Mouse (Mus musculus): Measurements from ENCODE around the gene 5330417C22Rik. TPM values are rescaled to one million over a fixed set of nuclear protein-coding genes. Genes with fewer than 3 reads are reported as not detected.

Gene 5330417C22Rik
- polyA plus RNA-seq, 1 experiment from 2014 or later, result 2.8 TPM

- Histone ChIP-seq H3K36me3 (ENCODE audit: control insufficient read depth, insufficient read depth, low read length) (no peaks in the 10 kb centered on the region), H3K4me3 (ENCODE audit: low read depth, low read length) (no peak overlapping the region), H3K9ac (ENCODE audit: low read length) (no peak overlapping the region), H3K27me3 (ENCODE audit: control insufficient read depth, insufficient read depth, low read length) (no peaks in the 10 kb centered on the region), H3K4me1 (replicated peaks; ENCODE audit: control insufficient read depth, insufficient read depth, low read length) (no peaks in the 10 kb centered on the region), H3K27ac (ENCODE audit: low read depth, low read length) (no peak overlapping the region), H3K4me2 (ENCODE audit: low read depth, low read length, severe bottlenecking) (no peak overlapping the region), H3K9me3 (ENCODE audit: control insufficient read depth, low read length) (no peaks in the 10 kb centered on the region)
- WGBS, result 80% methylated on average over 8 of the region's 8 CpGs
- no peak for ATAC-seq (replicated peaks; ENCODE audit: low FRiP score)
- DNase-seq (ENCODE audit: low spot score), result no peak
Measured at GRCm38 (mm10) chr3:108467760-108468159, 68.6 kb downstream of the 5330417C22Rik start.

GRCm38 (mm10) chr3:108466425-108466824 lies 69.9 kb downstream of the 5330417C22Rik start:
- H3K4me1 ChIP-seq (replicated peaks; ENCODE audit: control insufficient read depth, insufficient read depth, low read length), result no peaks in the 10 kb centered on the region
- H3K27ac ChIP-seq (ENCODE audit: low read depth, low read length), result no peak overlapping the region
- H3K36me3 ChIP-seq (ENCODE audit: control insufficient read depth, insufficient read depth, low read length), result no peaks in the 10 kb centered on the region
- H3K4me2 ChIP-seq (ENCODE audit: low read depth, low read length, severe bottlenecking), result no peak overlapping the region
- H3K27me3 ChIP-seq (ENCODE audit: control insufficient read depth, insufficient read depth, low read length), result no peaks in the 10 kb centered on the region
- no peak overlapping the region for H3K4me3 ChIP-seq (ENCODE audit: low read depth, low read length)
- 89% methylated on average over 6 of the region's 6 CpGs for WGBS
- ATAC-seq (replicated peaks; ENCODE audit: low FRiP score) (no peak), DNase-seq (ENCODE audit: low spot score) (no peak)
- no peak overlapping the region for H3K9ac ChIP-seq (ENCODE audit: low read length)
- no peaks in the 10 kb centered on the region for H3K9me3 ChIP-seq (ENCODE audit: control insufficient read depth, low read length)

GRCm38 (mm10) chr3:108458866-108459265 lies 77.5 kb downstream of the 5330417C22Rik start:
- H3K4me1 ChIP-seq (replicated peaks; ENCODE audit: control insufficient read depth, insufficient read depth, low read length), result no peaks in the 10 kb centered on the region
- no peak overlapping the region for H3K4me3 ChIP-seq (ENCODE audit: low read depth, low read length)
- no peak overlapping the region for H3K4me2 ChIP-seq (ENCODE audit: low read depth, low read length, severe bottlenecking)
- no peaks in the 10 kb centered on the region for H3K9me3 ChIP-seq (ENCODE audit: control insufficient read depth, low read length)
- H3K9ac ChIP-seq (ENCODE audit: low read length), result no peak overlapping the region
- DNase-seq (ENCODE audit: low spot score) (no peak), ATAC-seq (replicated peaks; ENCODE audit: low FRiP score) (no peak)
- no peaks in the 10 kb centered on the region for H3K36me3 ChIP-seq (ENCODE audit: control insufficient read depth, insufficient read depth, low read length)
- WGBS, result 49% methylated on average over 10 of the region's 10 CpGs
- no peaks in the 10 kb centered on the region for H3K27me3 ChIP-seq (ENCODE audit: control insufficient read depth, insufficient read depth, low read length)
- H3K27ac ChIP-seq (ENCODE audit: low read depth, low read length), result no peak overlapping the region

GRCm38 (mm10) chr3:108458380-108458779 lies 78.0 kb downstream of the 5330417C22Rik start:
- no peak overlapping the region for H3K4me3 ChIP-seq (ENCODE audit: low read depth, low read length)
- no peaks in the 10 kb centered on the region for H3K36me3 ChIP-seq (ENCODE audit: control insufficient read depth, insufficient read depth, low read length)
- DNase-seq (ENCODE audit: low spot score) (no peak), ATAC-seq (replicated peaks; ENCODE audit: low FRiP score) (no peak)
- no peak overlapping the region for H3K4me2 ChIP-seq (ENCODE audit: low read depth, low read length, severe bottlenecking)
- H3K9me3 ChIP-seq (ENCODE audit: control insufficient read depth, low read length), result no peaks in the 10 kb centered on the region
- H3K27ac ChIP-seq (ENCODE audit: low read depth, low read length), result no peak overlapping the region
- no peaks in the 10 kb centered on the region for H3K27me3 ChIP-seq (ENCODE audit: control insufficient read depth, insufficient read depth, low read length)
- H3K9ac ChIP-seq (ENCODE audit: low read length), result no peak overlapping the region
- 59% methylated on average over 14 of the region's 14 CpGs for WGBS
- no peaks in the 10 kb centered on the region for H3K4me1 ChIP-seq (replicated peaks; ENCODE audit: control insufficient read depth, insufficient read depth, low read length)

- 68% methylated on average over 1 of the region's 1 CpGs for WGBS
- Histone ChIP-seq H3K27me3 (ENCODE audit: control insufficient read depth, insufficient read depth, low read length) (no peaks in the 10 kb centered on the region), H3K27ac (ENCODE audit: low read depth, low read length) (no peak overlapping the region), H3K9ac (ENCODE audit: low read length) (no peak overlapping the region), H3K4me3 (ENCODE audit: low read depth, low read length) (no peak overlapping the region), H3K4me1 (replicated peaks; ENCODE audit: control insufficient read depth, insufficient read depth, low read length) (no peaks in the 10 kb centered on the region), H3K36me3 (ENCODE audit: control insufficient read depth, insufficient read depth, low read length) (no peaks in the 10 kb centered on the region), H3K9me3 (ENCODE audit: control insufficient read depth, low read length) (no peaks in the 10 kb centered on the region), H3K4me2 (ENCODE audit: low read depth, low read length, severe bottlenecking) (no peak overlapping the region)
- DNase-seq (ENCODE audit: low spot score), result no peak
- no peak for ATAC-seq (replicated peaks; ENCODE audit: low FRiP score)
Measured at GRCm38 (mm10) chr3:108454172-108454571, 82.2 kb downstream of the 5330417C22Rik start.

GRCm38 (mm10) chr3:108451969-108452368 lies 84.4 kb downstream of the 5330417C22Rik start:
- no peaks in the 10 kb centered on the region for H3K27me3 ChIP-seq (ENCODE audit: control insufficient read depth, insufficient read depth, low read length)
- H3K4me2 ChIP-seq (ENCODE audit: low read depth, low read length, severe bottlenecking), result no peak overlapping the region
- H3K4me1 ChIP-seq (replicated peaks; ENCODE audit: control insufficient read depth, insufficient read depth, low read length), result no peaks in the 10 kb centered on the region
- no peaks in the 10 kb centered on the region for H3K9me3 ChIP-seq (ENCODE audit: control insufficient read depth, low read length)
- no peak overlapping the region for H3K27ac ChIP-seq (ENCODE audit: low read depth, low read length)
- ATAC-seq (replicated peaks; ENCODE audit: low FRiP score) (no peak), DNase-seq (ENCODE audit: low spot score) (no peak)
- WGBS, result 81% methylated on average over 2 of the region's 2 CpGs
- H3K36me3 ChIP-seq (ENCODE audit: control insufficient read depth, insufficient read depth, low read length), result no peaks in the 10 kb centered on the region
- H3K4me3 ChIP-seq (ENCODE audit: low read depth, low read length), result no peak overlapping the region
- no peak overlapping the region for H3K9ac ChIP-seq (ENCODE audit: low read length)

- Histone ChIP-seq H3K4me3 (ENCODE audit: low read depth, low read length) (peak overlapping the region; percentile 71), H3K4me2 (ENCODE audit: low read depth, low read length, severe bottlenecking) (peak overlapping the region; percentile 85), H3K9ac (ENCODE audit: low read length) (peak overlapping the region; percentile 74), H3K36me3 (ENCODE audit: control insufficient read depth, insufficient read depth, low read length) (no peaks in the 10 kb centered on the region), H3K4me1 (replicated peaks; ENCODE audit: control insufficient read depth, insufficient read depth, low read length) (peaks cover 11% of the 10 kb centered on the region), H3K27me3 (ENCODE audit: control insufficient read depth, insufficient read depth, low read length) (no peaks in the 10 kb centered on the region), H3K9me3 (ENCODE audit: control insufficient read depth, low read length) (no peaks in the 10 kb centered on the region), H3K27ac (ENCODE audit: low read depth, low read length) (peak overlapping the region; percentile 76)
- 14% methylated on average over 6 of the region's 6 CpGs for WGBS
- ATAC-seq (replicated peaks; ENCODE audit: low FRiP score) (no peak), DNase-seq (ENCODE audit: low spot score) (no peak)
Measured at GRCm38 (mm10) chr3:108445366-108445705, 91.0 kb downstream of the 5330417C22Rik start.

- peak within 1 kb of the TSS; percentile 76 for H3K27ac ChIP-seq (ENCODE audit: low read depth, low read length)
- peak; percentile 95 for DNase-seq (ENCODE audit: low spot score)
- peak; percentile 97 for ATAC-seq (replicated peaks; ENCODE audit: low FRiP score)
- peaks cover 11% of the 10 kb centered on the region for H3K4me1 ChIP-seq (replicated peaks; ENCODE audit: control insufficient read depth, insufficient read depth, low read length)
- under 1% methylated on average over 41 of the region's 41 CpGs for WGBS
- H3K4me2 ChIP-seq (ENCODE audit: low read depth, low read length, severe bottlenecking), result peak within 1 kb of the TSS; percentile 85
- no peaks in the 10 kb centered on the region for H3K36me3 ChIP-seq (ENCODE audit: control insufficient read depth, insufficient read depth, low read length)
- no peaks in the 10 kb centered on the region for H3K9me3 ChIP-seq (ENCODE audit: control insufficient read depth, low read length)
- H3K4me3 ChIP-seq (ENCODE audit: low read depth, low read length), result peak within 1 kb of the TSS; percentile 71
- H3K27me3 ChIP-seq (ENCODE audit: control insufficient read depth, insufficient read depth, low read length), result no peaks in the 10 kb centered on the region
- peak within 1 kb of the TSS; percentile 74 for H3K9ac ChIP-seq (ENCODE audit: low read length)
Measured at GRCm38 (mm10) chr3:108444698-108445365, 91.5 kb downstream of the 5330417C22Rik start, which contains the start of gene Sars. TSS of gene Sars (minus strand) at chr3:108445209.

GRCm38 (mm10) chr3:108444029-108444428 lies 92.3 kb downstream of the 5330417C22Rik start:
- no peaks in the 10 kb centered on the region for H3K27me3 ChIP-seq (ENCODE audit: control insufficient read depth, insufficient read depth, low read length)
- DNase-seq (ENCODE audit: low spot score), result no peak
- peak overlapping the region; percentile 71 for H3K4me3 ChIP-seq (ENCODE audit: low read depth, low read length)
- peak overlapping the region; percentile 85 for H3K4me2 ChIP-seq (ENCODE audit: low read depth, low read length, severe bottlenecking)
- H3K9ac ChIP-seq (ENCODE audit: low read length), result peak overlapping the region; percentile 74
- H3K27ac ChIP-seq (ENCODE audit: low read depth, low read length), result no peak overlapping the region
- H3K9me3 ChIP-seq (ENCODE audit: control insufficient read depth, low read length), result no peaks in the 10 kb centered on the region
- ATAC-seq (replicated peaks; ENCODE audit: low FRiP score), result no peak
- peaks cover 11% of the 10 kb centered on the region for H3K4me1 ChIP-seq (replicated peaks; ENCODE audit: control insufficient read depth, insufficient read depth, low read length)
- H3K36me3 ChIP-seq (ENCODE audit: control insufficient read depth, insufficient read depth, low read length), result no peaks in the 10 kb centered on the region
- 30% methylated on average over 8 of the region's 8 CpGs for WGBS
